Mouse (Mus musculus) heart, adult 2 months (tissue): ENCODE data around the gene Gm42791.

ENCODE experiments used
- CTCF ChIP-seq: fragments of 200-600 bp; IDR thresholded peaks from 2 replicates; pipeline ENCODE4 v1.8.1; 2022; ENCODE audit warnings: antibody characterized with exemption, mild to moderate bottlenecking, moderate library complexity
- EP300 ChIP-seq: fragments of 200-500 bp; IDR thresholded peaks from 2 replicates; pipeline ENCODE4 v1.6.1; 2011; ENCODE audit warnings: low read depth, low read length, control low read depth; ENCODE audit not compliant: insufficient read depth

GRCm38 (mm10) chr5:148983696-148984095 is 11.3 kb downstream of the Gm42791 start:
- TF ChIP-seq CTCF, result no peak
- TF ChIP-seq EP300, result no peak
